Mouse (Mus musculus) olfactory bulb, adult 2 months (tissue): ENCODE results near the gene Fto.

Experiments
- CTCF ChIP-seq: fragments of 200-500 bp; IDR thresholded peaks from 2 replicates; pipeline ENCODE4 v1.5.1; 2012; ENCODE audit warnings: low read depth, mild to moderate bottlenecking, low read length, moderate library complexity; ENCODE audit not compliant: insufficient read depth
- POLR2A ChIP-seq: fragments of 200-500 bp; IDR thresholded peaks from 2 replicates; pipeline ENCODE4 v1.6.1; 2012; ENCODE audit warnings: mild to moderate bottlenecking, low read depth, low read length, moderate library complexity; ENCODE audit not compliant: insufficient read depth

DNA sequence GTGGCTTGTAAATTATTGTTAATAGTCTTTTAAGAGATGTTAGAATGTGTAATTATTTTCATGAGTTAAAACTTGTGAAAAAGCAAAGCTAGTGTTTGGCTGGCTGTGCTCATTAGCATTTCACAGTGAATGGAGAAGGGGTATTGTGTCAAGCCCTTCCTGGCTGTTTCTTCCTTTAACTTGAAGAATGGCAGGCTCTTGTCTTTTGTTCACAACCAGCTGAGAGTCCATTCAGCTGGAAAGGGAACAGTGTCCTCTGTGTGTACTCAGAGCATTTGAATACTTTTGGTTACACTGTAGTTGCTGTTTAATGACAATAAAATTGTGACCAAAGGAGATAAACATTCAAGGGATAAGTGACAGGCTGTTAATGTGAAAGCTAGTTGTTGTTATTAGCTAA lies 52.5 kb downstream of the Fto start:
- TF ChIP-seq CTCF (no peak), POLR2A (no peak)
